Mouse (Mus musculus): ENCODE measurements around the gene Dync1li1.

GRCm38 (mm10) chr9:114682193-114682592 is 6.4 kb upstream of the Dync1li1 start:
- TF ChIP-seq CTCF (IDR thresholded peaks at IDR 0.05; ENCODE audit: control insufficient read depth, insufficient read depth, low read length) (no peak), POLR2A (IDR thresholded peaks at IDR 0.05; ENCODE audit: borderline replicate concordance, control insufficient read depth, low read depth, low read length) (no peak)
